Mouse (Mus musculus): ENCODE data around the gene Flywch1. TPM values are rescaled to one million over a fixed set of nuclear protein-coding genes. Genes with fewer than 3 reads are reported as not detected.

Gene Flywch1
- 33.8 and 34.1 TPM in 2 replicates for polyA plus RNA-seq (2015; fragmentation: Nextera tagmentation; extraction: Ambion mirVana)

GRCm38 (mm10) chr17:23771284-23772218 lies at the start of gene Flywch1:
TSS of gene Flywch1 (minus strand) at chr17:23771602.

GRCm38 (mm10) chr17:23790269-23791078 lies 19.1 kb upstream of the Flywch1 start, which contains the start of gene Srrm2:
TSS of gene Srrm2 (plus strand) at chr17:23790532.

GRCm38 (mm10) chr17:23785561-23786471 lies 14.4 kb upstream of the Flywch1 start, which contains the start of gene Flywch2:
TSS of gene Flywch2 (minus strand) at chr17:23786081.

GRCm38 (mm10) chr17:23745301-23746251 lies 25.8 kb downstream of the Flywch1 start, which contains the start of gene Kremen2:
TSS of gene Kremen2 (minus strand) at chr17:23745833.

GRCm38 (mm10) chr17:23740598-23741021 lies 30.8 kb downstream of the Flywch1 start, which contains the start of gene Paqr4:
TSS of gene Paqr4 (minus strand) at chr17:23740867.

GRCm38 (mm10) chr17:23725999-23726757 lies 45.2 kb downstream of the Flywch1 start, which contains the start of gene Pkmyt1:
TSS of gene Pkmyt1 (plus strand) at chr17:23726336.

GRCm38 (mm10) chr17:23722376-23723125 lies 48.9 kb downstream of the Flywch1 start, which contains the start of gene 1520401A03Rik:
TSS of gene 1520401A03Rik (minus strand) at chr17:23722783.

Other genes starting within 250 kb of the Flywch1 start
- 6.6 and 7.5 TPM in 2 replicates for gene Zfp213, start 207.4 kb downstream of the Flywch1 start, polyA plus RNA-seq (2015; fragmentation: Nextera tagmentation; extraction: Ambion mirVana)
- 4.7 and 5.1 TPM in 2 replicates for gene Zfp13, start 172.1 kb downstream of the Flywch1 start, polyA plus RNA-seq (2015; fragmentation: Nextera tagmentation; extraction: Ambion mirVana)
- not detected in 2 replicates for gene Zscan10, start 170.7 kb downstream of the Flywch1 start, polyA plus RNA-seq (2015; fragmentation: Nextera tagmentation; extraction: Ambion mirVana)
- 0.14 and 0.41 TPM in 2 replicates for gene Mmp25, start 126.3 kb downstream of the Flywch1 start, polyA plus RNA-seq (2015; fragmentation: Nextera tagmentation; extraction: Ambion mirVana)
- gene Bicdl2, start 111.1 kb downstream of the Flywch1 start, polyA plus RNA-seq (2015; fragmentation: Nextera tagmentation; extraction: Ambion mirVana), result 1.2 TPM in 1 of 2 replicates, not detected in the other
- 353 and 354 TPM in 2 replicates for gene Hcfc1r1, start 98.0 kb downstream of the Flywch1 start, polyA plus RNA-seq (2015; fragmentation: Nextera tagmentation; extraction: Ambion mirVana)
- gene Thoc6, start 97.7 kb downstream of the Flywch1 start, polyA plus RNA-seq (2015; fragmentation: Nextera tagmentation; extraction: Ambion mirVana), result 22.8 and 25.1 TPM in 2 replicates
- 64.2 and 68.3 TPM in 2 replicates for gene Tnfrsf12a, start 94.1 kb downstream of the Flywch1 start, polyA plus RNA-seq (2015; fragmentation: Nextera tagmentation; extraction: Ambion mirVana)
- gene Cldn6, start 92.4 kb downstream of the Flywch1 start, polyA plus RNA-seq (2015; fragmentation: Nextera tagmentation; extraction: Ambion mirVana), result not detected in 2 replicates
- 1.3 and 1.5 TPM in 2 replicates for gene Cldn9, start 87.6 kb downstream of the Flywch1 start, polyA plus RNA-seq (2015; fragmentation: Nextera tagmentation; extraction: Ambion mirVana)
- 0.81 and 0.83 TPM in 2 replicates for gene 1520401A03Rik, start 48.8 kb downstream of the Flywch1 start, polyA plus RNA-seq (2015; fragmentation: Nextera tagmentation; extraction: Ambion mirVana)
- gene Pkmyt1, start 45.3 kb downstream of the Flywch1 start, polyA plus RNA-seq (2015; fragmentation: Nextera tagmentation; extraction: Ambion mirVana), result 11.1 and 12.5 TPM in 2 replicates
- gene Paqr4, start 30.7 kb downstream of the Flywch1 start, polyA plus RNA-seq (2015; fragmentation: Nextera tagmentation; extraction: Ambion mirVana), result 9.9 and 15.9 TPM in 2 replicates
- gene Kremen2, start 25.8 kb downstream of the Flywch1 start, polyA plus RNA-seq (2015; fragmentation: Nextera tagmentation; extraction: Ambion mirVana), result 0.35 and 1.5 TPM in 2 replicates
- 11.9 and 13.5 TPM in 2 replicates for gene Flywch2, start 14.5 kb upstream of the Flywch1 start, polyA plus RNA-seq (2015; fragmentation: Nextera tagmentation; extraction: Ambion mirVana)
- 234 and 263 TPM in 2 replicates for gene Srrm2, start 18.9 kb upstream of the Flywch1 start, polyA plus RNA-seq (2015; fragmentation: Nextera tagmentation; extraction: Ambion mirVana)
- gene Elob, start 57.5 kb upstream of the Flywch1 start, polyA plus RNA-seq (2015; fragmentation: Nextera tagmentation; extraction: Ambion mirVana), result 1,095 and 1,181 TPM in 2 replicates
- not detected in 2 replicates for gene Prss33, start 64.5 kb upstream of the Flywch1 start, polyA plus RNA-seq (2015; fragmentation: Nextera tagmentation; extraction: Ambion mirVana)
- gene Prss32, start 72.3 kb upstream of the Flywch1 start, polyA plus RNA-seq (2015; fragmentation: Nextera tagmentation; extraction: Ambion mirVana), result not detected in 2 replicates
- gene Prss41, start 72.6 kb upstream of the Flywch1 start, polyA plus RNA-seq (2015; fragmentation: Nextera tagmentation; extraction: Ambion mirVana), result not detected in 2 replicates
- not detected in 2 replicates for gene Prss21, start 96.5 kb upstream of the Flywch1 start, polyA plus RNA-seq (2015; fragmentation: Nextera tagmentation; extraction: Ambion mirVana)
- not detected in 2 replicates for gene Dcpp1, start 109.3 kb upstream of the Flywch1 start, polyA plus RNA-seq (2015; fragmentation: Nextera tagmentation; extraction: Ambion mirVana)
- not detected in 2 replicates for gene Dcpp2, start 109.3 kb upstream of the Flywch1 start, polyA plus RNA-seq (2015; fragmentation: Nextera tagmentation; extraction: Ambion mirVana)
- not detected in 2 replicates for gene Dcpp3, start 145.9 kb upstream of the Flywch1 start, polyA plus RNA-seq (2015; fragmentation: Nextera tagmentation; extraction: Ambion mirVana)
- gene Sbp, start 170.1 kb upstream of the Flywch1 start, polyA plus RNA-seq (2015; fragmentation: Nextera tagmentation; extraction: Ambion mirVana), result not detected in 2 replicates
- gene Sbpl, start 183.7 kb upstream of the Flywch1 start, polyA plus RNA-seq (2015; fragmentation: Nextera tagmentation; extraction: Ambion mirVana), result not detected in 2 replicates
- not detected in 2 replicates for gene Prss30, start 209.0 kb upstream of the Flywch1 start, polyA plus RNA-seq (2015; fragmentation: Nextera tagmentation; extraction: Ambion mirVana)
- gene Prss22, start 226.5 kb upstream of the Flywch1 start, polyA plus RNA-seq (2015; fragmentation: Nextera tagmentation; extraction: Ambion mirVana), result not detected in 2 replicates

Data from skeletal muscle tissue, postnatal 0 days (tissue).